Mouse (Mus musculus): Measurements from ENCODE around the gene Acpp. TPM values are rescaled to one million over a fixed set of nuclear protein-coding genes. Genes with fewer than 3 reads are reported as not detected.

The Acpp gene
- total and polyA plus RNA-seq, 3 experiments: 0.33 TPM; not detected in 2

DNA sequence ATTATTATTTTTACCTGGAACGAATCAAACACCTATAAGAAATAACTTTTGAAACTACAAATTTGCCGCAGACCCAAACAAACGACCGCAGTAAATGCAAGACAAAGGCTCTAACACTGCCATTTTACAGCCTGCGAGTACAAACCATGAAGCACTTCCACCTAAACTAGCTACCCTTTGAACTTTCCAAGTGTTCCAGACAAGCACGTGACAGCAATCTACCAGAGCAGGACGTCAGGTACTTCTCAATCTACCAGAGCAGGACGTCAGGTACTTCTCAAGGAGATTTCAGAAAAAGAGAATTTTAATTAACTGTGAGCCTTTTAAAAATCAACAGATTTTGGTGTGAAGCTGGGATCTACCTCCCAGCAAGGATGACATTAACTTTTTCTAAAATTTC, 86.4 kb downstream of the Acpp start:
- TF ChIP-seq TAL1 (conservative IDR thresholded peaks at IDR 0.05; ENCODE audit: low read depth, low read length) (no peak), POLR2AphosphoS5 (IDR thresholded peaks at IDR 0.05; ENCODE audit: insufficient replicate concordance, low read depth, low read length) (no peak), GATA2 (IDR thresholded peaks at IDR 0.05; ENCODE audit: borderline replicate concordance, low read depth, low read length) (no peak), GATA1 (IDR thresholded peaks at IDR 0.05; ENCODE audit: borderline replicate concordance, low read length) (no peak), CTCF (IDR thresholded peaks at IDR 0.05; ENCODE audit: low read depth, low read length) (no peak)
- no peak for ATAC-seq (ENCODE audit: extremely low read depth, insufficient number of reproducible peaks, low FRiP score, poor library complexity, severe bottlenecking)
- DNase-seq (ENCODE audit: low spot score): no peak
- H3K36me3 ChIP-seq (replicated peaks): peaks cover 45% of the 10 kb centered on the region
- H3K4me1 ChIP-seq (ENCODE audit: insufficient read depth, low read depth, low read length): peaks cover 9% of the 10 kb centered on the region
- H3K27me3 ChIP-seq (ENCODE audit: insufficient read depth, low read length): no peaks in the 10 kb centered on the region
- no peaks in the 10 kb centered on the region for H3K9me3 ChIP-seq (replicated peaks)
- no peak overlapping the region for H3K4me3 ChIP-seq (ENCODE audit: low read depth, low read length)

DNA sequence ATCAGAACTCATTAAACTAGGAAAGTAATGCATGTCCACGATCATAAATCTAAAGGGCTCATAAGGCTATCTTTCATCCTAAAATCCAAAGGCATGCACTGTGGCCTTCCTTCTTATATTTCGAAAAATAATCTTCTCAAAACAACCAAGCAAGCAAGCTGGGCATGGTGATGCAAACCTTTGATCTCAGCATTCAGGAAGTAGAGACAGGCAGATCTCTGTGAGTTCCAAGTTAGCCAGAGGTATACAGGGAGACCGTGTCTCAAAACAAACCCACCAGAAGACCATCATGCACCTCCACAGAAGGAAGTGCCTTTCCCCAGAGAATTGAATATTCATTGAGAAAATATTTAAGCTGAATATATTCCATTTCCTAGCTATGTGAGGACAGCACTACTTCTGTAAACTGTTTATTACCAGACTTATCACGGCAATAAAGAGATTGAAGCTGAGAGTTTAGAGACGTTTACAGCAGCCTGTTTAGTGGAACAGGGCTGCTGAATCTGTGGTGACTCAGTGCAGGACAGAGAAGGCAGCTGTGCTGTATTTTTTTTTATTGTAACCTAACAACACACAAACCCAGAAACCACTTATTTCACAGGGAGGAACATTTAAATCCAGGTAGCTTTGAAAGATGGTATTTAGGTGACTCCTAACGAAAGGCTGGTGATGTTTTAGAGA, 90.1 kb downstream of the Acpp start:
- peaks cover 50% of the 10 kb centered on the region for H3K36me3 ChIP-seq (replicated peaks)
- ATAC-seq (ENCODE audit: extremely low read depth, insufficient number of reproducible peaks, low FRiP score, poor library complexity, severe bottlenecking): no peak
- TF ChIP-seq CTCF (IDR thresholded peaks at IDR 0.05; ENCODE audit: low read depth, low read length) (no peak), TAL1 (conservative IDR thresholded peaks at IDR 0.05; ENCODE audit: low read depth, low read length) (no peak), GATA2 (IDR thresholded peaks at IDR 0.05; ENCODE audit: borderline replicate concordance, low read depth, low read length) (no peak), GATA1 (IDR thresholded peaks at IDR 0.05; ENCODE audit: borderline replicate concordance, low read length) (no peak), POLR2AphosphoS5 (IDR thresholded peaks at IDR 0.05; ENCODE audit: insufficient replicate concordance, low read depth, low read length) (no peak)
- H3K4me3 ChIP-seq (ENCODE audit: low read depth, low read length): no peak overlapping the region
- DNase-seq (ENCODE audit: low spot score): no peak
- peaks cover 5% of the 10 kb centered on the region; the same call in 1 of the 2 replicates for H3K4me1 ChIP-seq (ENCODE audit: insufficient read depth, low read depth, low read length)
- H3K27me3 ChIP-seq (ENCODE audit: insufficient read depth, low read length): no peaks in the 10 kb centered on the region
- no peaks in the 10 kb centered on the region for H3K9me3 ChIP-seq (replicated peaks)

DNA sequence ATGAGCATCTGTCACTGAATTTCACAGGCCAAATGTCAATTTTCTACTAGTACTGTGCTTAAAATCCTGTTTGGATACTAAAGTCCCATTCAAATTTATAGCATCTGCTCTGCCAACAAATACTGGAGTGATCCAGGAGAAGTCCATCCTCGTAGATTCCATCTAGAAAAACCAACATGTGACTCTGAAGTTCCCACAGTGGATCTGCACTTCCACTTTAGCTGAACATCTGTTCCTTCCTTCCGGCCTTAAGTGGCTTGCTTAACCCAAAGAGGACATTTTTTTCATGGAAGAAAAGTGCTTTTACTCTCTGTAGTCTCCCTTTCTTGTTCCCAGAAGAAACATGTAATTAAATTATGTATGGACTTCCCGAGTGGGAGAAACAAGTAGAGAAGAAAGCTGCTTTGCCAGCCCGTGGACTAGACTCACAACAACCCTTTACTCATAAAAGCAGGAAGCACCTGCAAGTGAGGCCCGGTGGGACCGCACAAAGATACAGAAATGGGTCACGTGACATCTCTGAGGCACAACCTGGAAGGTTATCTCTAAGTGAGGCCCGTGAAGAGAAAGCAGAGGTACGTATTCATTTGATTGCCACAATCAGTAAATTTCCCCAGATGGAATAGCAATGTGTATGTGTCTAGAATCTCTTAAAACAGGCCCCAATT, 93.6 kb downstream of the Acpp start:
- Histone ChIP-seq H3K9me3 (replicated peaks) (no peaks in the 10 kb centered on the region), H3K36me3 (replicated peaks) (peaks cover 64% of the 10 kb centered on the region), H3K27me3 (ENCODE audit: insufficient read depth, low read length) (no peaks in the 10 kb centered on the region), H3K4me3 (ENCODE audit: low read depth, low read length) (no peak overlapping the region), H3K4me1 (ENCODE audit: insufficient read depth, low read depth, low read length) (peaks cover 5% of the 10 kb centered on the region; the same call in 1 of the 2 replicates)
- ATAC-seq (ENCODE audit: extremely low read depth, insufficient number of reproducible peaks, low FRiP score, poor library complexity, severe bottlenecking) (no peak), DNase-seq (ENCODE audit: low spot score) (no peak)
- TF ChIP-seq GATA2 (IDR thresholded peaks at IDR 0.05; ENCODE audit: borderline replicate concordance, low read depth, low read length): no peak
- no peak for TF ChIP-seq TAL1 (conservative IDR thresholded peaks at IDR 0.05; ENCODE audit: low read depth, low read length)
- no peak for TF ChIP-seq POLR2AphosphoS5 (IDR thresholded peaks at IDR 0.05; ENCODE audit: insufficient replicate concordance, low read depth, low read length)
- no peak for TF ChIP-seq GATA1 (IDR thresholded peaks at IDR 0.05; ENCODE audit: borderline replicate concordance, low read length)
- no peak for TF ChIP-seq CTCF (IDR thresholded peaks at IDR 0.05; ENCODE audit: low read depth, low read length)

DNA sequence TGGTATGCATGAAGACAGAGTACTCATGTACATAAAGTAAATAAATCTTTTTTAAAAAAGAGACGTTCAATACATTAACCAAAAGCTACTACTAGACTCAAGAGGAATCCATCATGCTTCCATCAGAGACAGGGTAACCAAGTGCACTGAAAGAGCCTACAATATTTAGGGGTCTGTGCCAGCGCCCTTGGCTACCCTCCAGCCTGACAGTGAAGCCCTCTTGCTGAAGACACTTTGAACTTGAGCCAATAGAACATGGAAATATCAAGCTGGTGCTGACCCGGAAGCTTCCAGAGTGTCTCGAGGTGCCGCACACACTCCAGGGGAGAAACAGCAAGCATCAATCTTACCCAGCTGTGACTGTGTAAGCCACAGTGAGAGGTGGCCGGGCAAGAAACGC, 97.4 kb downstream of the Acpp start:
- DNase-seq (ENCODE audit: low spot score) (no peak), ATAC-seq (ENCODE audit: extremely low read depth, insufficient number of reproducible peaks, low FRiP score, poor library complexity, severe bottlenecking) (no peak)
- peaks cover 72% of the 10 kb centered on the region for H3K36me3 ChIP-seq (replicated peaks)

DNA sequence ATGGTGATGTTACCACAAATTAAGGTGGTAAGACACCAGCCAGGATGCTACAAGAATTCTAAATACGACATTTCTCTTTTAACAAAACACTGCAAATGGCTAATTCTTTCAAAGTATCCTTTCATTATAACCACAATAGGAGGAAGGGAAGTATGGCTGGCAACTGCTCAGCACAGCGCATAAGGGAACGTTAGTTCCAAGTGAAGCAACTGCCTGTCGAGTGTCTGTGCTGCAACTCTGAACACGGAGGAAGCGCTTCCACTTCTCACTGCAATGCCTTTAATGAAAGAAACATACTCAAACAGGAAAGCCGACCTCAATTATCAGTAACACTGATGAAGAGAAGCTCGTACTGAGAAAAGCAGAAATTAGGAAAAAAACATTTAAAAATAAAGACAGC, 98.5 kb downstream of the Acpp start:
- Histone ChIP-seq H3K27me3 (ENCODE audit: insufficient read depth, low read length) (no peaks in the 10 kb centered on the region), H3K36me3 (replicated peaks) (peaks cover 78% of the 10 kb centered on the region), H3K9me3 (replicated peaks) (no peaks in the 10 kb centered on the region), H3K4me3 (ENCODE audit: low read depth, low read length) (no peak overlapping the region), H3K4me1 (ENCODE audit: insufficient read depth, low read depth, low read length) (no peaks in the 10 kb centered on the region)
- TF ChIP-seq CTCF (IDR thresholded peaks at IDR 0.05; ENCODE audit: low read depth, low read length): no peak
- no peak for TF ChIP-seq POLR2AphosphoS5 (IDR thresholded peaks at IDR 0.05; ENCODE audit: insufficient replicate concordance, low read depth, low read length)
- TF ChIP-seq GATA1 (IDR thresholded peaks at IDR 0.05; ENCODE audit: borderline replicate concordance, low read length): no peak
- TF ChIP-seq TAL1 (conservative IDR thresholded peaks at IDR 0.05; ENCODE audit: low read depth, low read length): no peak
- no peak for TF ChIP-seq GATA2 (IDR thresholded peaks at IDR 0.05; ENCODE audit: borderline replicate concordance, low read depth, low read length)
- DNase-seq (ENCODE audit: low spot score) (no peak), ATAC-seq (ENCODE audit: extremely low read depth, insufficient number of reproducible peaks, low FRiP score, poor library complexity, severe bottlenecking) (no peak)

More for the DNA sequence above, 97.4 kb downstream of the Acpp start:
- Histone ChIP-seq H3K9me3 (replicated peaks) (no peaks in the 10 kb centered on the region), H3K4me3 (ENCODE audit: low read depth, low read length) (no peak overlapping the region), H3K27me3 (ENCODE audit: insufficient read depth, low read length) (no peaks in the 10 kb centered on the region), H3K4me1 (ENCODE audit: insufficient read depth, low read depth, low read length) (no peaks in the 10 kb centered on the region)
- no peak for TF ChIP-seq GATA2 (IDR thresholded peaks at IDR 0.05; ENCODE audit: borderline replicate concordance, low read depth, low read length)
- no peak for TF ChIP-seq GATA1 (IDR thresholded peaks at IDR 0.05; ENCODE audit: borderline replicate concordance, low read length)
- TF ChIP-seq CTCF (IDR thresholded peaks at IDR 0.05; ENCODE audit: low read depth, low read length): no peak
- TF ChIP-seq POLR2AphosphoS5 (IDR thresholded peaks at IDR 0.05; ENCODE audit: insufficient replicate concordance, low read depth, low read length): no peak
- no peak for TF ChIP-seq TAL1 (conservative IDR thresholded peaks at IDR 0.05; ENCODE audit: low read depth, low read length)

Other genes starting within 250 kb of the Acpp start
- gene Ackr4, start 210.8 kb downstream of the Acpp start, total RNA-seq (2014; fragmentation: Nextera tagmentation): not detected in 2 replicates
- 0.33 TPM in 1 of 2 replicates, not detected in the other for gene Ackr4, start 210.8 kb downstream of the Acpp start, total RNA-seq (2017)
- gene Ackr4, start 210.8 kb downstream of the Acpp start, polyA plus RNA-seq (2012): not detected in 2 replicates
- gene Dnajc13, start 74.8 kb downstream of the Acpp start, total RNA-seq (2014; fragmentation: Nextera tagmentation): 119 and 129 TPM in 2 replicates
- 44.0 and 55.7 TPM in 2 replicates for gene Dnajc13, start 74.8 kb downstream of the Acpp start, total RNA-seq (2017)
- gene Dnajc13, start 74.8 kb downstream of the Acpp start, polyA plus RNA-seq (2012): 62.9 and 68.3 TPM in 2 replicates
- not detected in 2 replicates for gene Cpne4, start 209.5 kb upstream of the Acpp start, total RNA-seq (2014; fragmentation: Nextera tagmentation)
- gene Cpne4, start 209.5 kb upstream of the Acpp start, total RNA-seq (2017): 0.06 TPM in 1 of 2 replicates, not detected in the other
- not detected in 2 replicates for gene Cpne4, start 209.5 kb upstream of the Acpp start, polyA plus RNA-seq (2012)